Mouse (Mus musculus): ENCODE data around the gene Kcp. TPM values are rescaled to one million over a fixed set of nuclear protein-coding genes. Genes with fewer than 3 reads are reported as not detected.

The Kcp gene
- polyA plus RNA-seq, 1 experiment, result 25.7 TPM

DNA sequence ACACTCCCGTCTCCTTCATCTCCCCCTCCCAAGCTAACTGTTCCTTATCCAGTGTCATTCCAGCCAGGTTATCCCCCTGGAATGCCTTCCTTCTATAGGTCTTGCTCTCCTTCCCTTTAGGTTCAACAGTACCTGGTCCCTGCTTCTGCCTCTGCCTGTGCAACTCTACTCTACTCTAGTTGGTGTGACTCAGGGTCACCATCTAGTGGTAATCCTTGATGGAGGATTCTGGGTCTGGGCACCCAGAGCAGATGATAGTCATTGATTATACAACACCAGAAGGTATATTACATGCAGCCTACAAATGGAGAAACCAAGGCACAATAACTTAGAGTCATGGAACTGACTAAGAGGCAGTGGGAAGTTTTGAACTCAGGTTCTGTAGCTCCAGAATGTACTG is 6.2 kb downstream of the Kcp start:
- no peak overlapping the region for H3K4me3 ChIP-seq (ENCODE audit: insufficient read depth, low read depth, low read length)
- no peaks in the 10 kb centered on the region for H3K36me3 ChIP-seq (ENCODE audit: control insufficient read depth, insufficient read depth, low read length)
- TF ChIP-seq POLR2A (IDR thresholded peaks at IDR 0.05; ENCODE audit: low read depth, low read length) (no peak), CTCF (conservative IDR thresholded peaks at IDR 0.05; ENCODE audit: insufficient read depth, insufficient read length, low read depth, low read length) (peak; percentile 57)
- DNase-seq, result peak; percentile 42
- 90% methylated on average over 1 of the region's 1 CpGs for WGBS
- H3K27me3 ChIP-seq (replicated peaks; ENCODE audit: control insufficient read depth, insufficient read depth, low read length), result no peaks in the 10 kb centered on the region
- H3K27ac ChIP-seq (ENCODE audit: insufficient read depth, low read depth, low read length), result no peak overlapping the region
- H3K4me1 ChIP-seq (ENCODE audit: control insufficient read depth, insufficient read depth, low read length), result no peaks in the 10 kb centered on the region

DNA sequence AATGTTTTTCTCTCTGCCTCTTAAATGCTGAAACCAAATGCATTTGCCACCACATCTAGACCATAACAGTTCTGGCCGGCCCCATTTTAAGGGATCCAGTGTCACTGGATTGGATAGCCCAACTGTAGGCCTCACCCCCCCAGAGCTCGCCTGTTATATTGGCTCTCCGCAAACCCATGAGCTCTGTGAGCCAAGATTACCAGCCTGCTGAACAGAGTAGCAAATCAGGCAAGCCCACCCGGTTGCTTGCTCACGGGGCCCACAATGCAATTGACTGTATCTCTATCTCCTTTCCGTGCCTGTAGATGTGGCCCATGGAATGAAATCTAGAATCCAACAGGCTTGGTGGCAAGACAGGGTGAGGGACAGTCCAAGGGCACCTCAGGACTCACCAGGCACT is 6.9 kb downstream of the Kcp start:
- no peak for TF ChIP-seq POLR2A (IDR thresholded peaks at IDR 0.05; ENCODE audit: low read depth, low read length)
- TF ChIP-seq CTCF (conservative IDR thresholded peaks at IDR 0.05; ENCODE audit: insufficient read depth, insufficient read length, low read depth, low read length), result no peak
- Histone ChIP-seq H3K27me3 (replicated peaks; ENCODE audit: control insufficient read depth, insufficient read depth, low read length) (no peaks in the 10 kb centered on the region), H3K4me1 (ENCODE audit: control insufficient read depth, insufficient read depth, low read length) (no peaks in the 10 kb centered on the region), H3K27ac (ENCODE audit: insufficient read depth, low read depth, low read length) (no peak overlapping the region), H3K4me3 (ENCODE audit: insufficient read depth, low read depth, low read length) (no peak overlapping the region), H3K36me3 (ENCODE audit: control insufficient read depth, insufficient read depth, low read length) (no peaks in the 10 kb centered on the region)
- DNase-seq, result no peak
- WGBS, result 95% methylated on average over 6 of the region's 6 CpGs

DNA sequence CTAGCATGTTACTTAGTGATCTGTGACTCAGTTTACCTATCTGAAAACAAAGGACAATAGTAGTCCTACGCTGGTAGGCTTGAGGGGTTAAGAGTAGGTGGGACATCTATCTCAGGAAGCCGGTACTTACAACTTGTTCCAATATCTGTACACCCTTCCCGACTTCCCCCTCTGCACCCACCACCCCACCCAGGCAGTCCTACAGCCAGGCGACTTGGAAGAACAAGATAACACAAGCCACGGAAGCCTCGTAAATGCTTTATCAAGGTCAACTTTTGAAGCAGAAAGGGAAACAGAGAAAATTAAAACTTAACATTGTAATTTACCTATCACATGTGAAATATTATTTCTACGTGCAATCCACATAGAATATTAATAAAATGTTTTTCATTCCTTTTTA is 7.6 kb downstream of the Kcp start:
- TF ChIP-seq POLR2A (IDR thresholded peaks at IDR 0.05; ENCODE audit: low read depth, low read length) (no peak), CTCF (conservative IDR thresholded peaks at IDR 0.05; ENCODE audit: insufficient read depth, insufficient read length, low read depth, low read length) (no peak)
- Histone ChIP-seq H3K4me3 (ENCODE audit: insufficient read depth, low read depth, low read length) (no peak overlapping the region), H3K27ac (ENCODE audit: insufficient read depth, low read depth, low read length) (no peak overlapping the region), H3K27me3 (replicated peaks; ENCODE audit: control insufficient read depth, insufficient read depth, low read length) (no peaks in the 10 kb centered on the region), H3K36me3 (ENCODE audit: control insufficient read depth, insufficient read depth, low read length) (no peaks in the 10 kb centered on the region), H3K4me1 (ENCODE audit: control insufficient read depth, insufficient read depth, low read length) (no peaks in the 10 kb centered on the region)
- DNase-seq, result no peak
- WGBS, result 96% methylated on average over 7 of the region's 7 CpGs

DNA sequence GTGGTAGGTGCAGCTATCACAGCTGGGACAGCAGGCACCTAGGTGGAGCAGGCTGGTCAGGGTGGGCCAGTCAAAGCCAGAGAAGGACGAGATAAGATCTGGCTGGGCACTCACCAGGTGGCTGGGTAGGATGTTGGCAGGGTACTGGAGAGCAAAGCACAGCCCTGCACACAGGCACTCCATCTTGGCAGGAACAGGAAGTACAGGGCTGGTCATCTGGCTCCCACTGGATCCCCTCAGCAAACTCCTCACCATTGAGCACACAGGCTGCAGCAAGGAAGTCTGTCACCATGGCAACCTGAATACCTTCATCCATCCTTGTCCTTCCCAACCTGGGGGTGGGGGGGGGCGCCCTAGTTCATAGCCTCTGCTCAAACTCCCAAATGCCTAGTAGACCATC is 10.0 kb downstream of the Kcp start:
- no peak overlapping the region for H3K4me3 ChIP-seq (ENCODE audit: insufficient read depth, low read depth, low read length)

DNA sequence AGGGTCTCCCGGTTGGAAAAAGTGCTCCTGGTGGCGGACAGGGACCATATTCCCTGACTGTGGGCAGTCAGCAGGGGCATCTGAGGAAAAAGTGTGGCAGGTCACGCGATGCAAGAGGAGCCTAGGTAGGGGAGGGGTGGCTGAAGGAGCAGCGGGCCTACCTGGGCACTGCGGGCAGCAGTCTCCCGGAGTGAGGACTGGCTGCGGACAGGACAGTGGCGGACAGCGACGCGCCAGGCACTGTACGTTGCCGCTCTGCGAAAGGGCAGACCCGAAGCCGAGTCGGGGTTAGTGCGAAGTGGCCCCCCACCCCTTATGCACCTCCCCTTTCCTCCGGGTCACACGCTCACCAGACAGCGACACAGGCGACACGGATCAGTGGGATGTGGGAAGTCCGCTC is 11.5 kb downstream of the Kcp start:
- no peak overlapping the region for H3K27ac ChIP-seq (ENCODE audit: insufficient read depth, low read depth, low read length)
- WGBS, result 49% methylated on average over 25 of the region's 25 CpGs
- H3K36me3 ChIP-seq (ENCODE audit: control insufficient read depth, insufficient read depth, low read length), result no peaks in the 10 kb centered on the region
- DNase-seq, result no peak
- no peaks in the 10 kb centered on the region for H3K4me1 ChIP-seq (ENCODE audit: control insufficient read depth, insufficient read depth, low read length)
- TF ChIP-seq CTCF (conservative IDR thresholded peaks at IDR 0.05; ENCODE audit: insufficient read depth, insufficient read length, low read depth, low read length) (no peak), POLR2A (IDR thresholded peaks at IDR 0.05; ENCODE audit: low read depth, low read length) (no peak)
- no peaks in the 10 kb centered on the region for H3K27me3 ChIP-seq (replicated peaks; ENCODE audit: control insufficient read depth, insufficient read depth, low read length)
- H3K4me3 ChIP-seq (ENCODE audit: insufficient read depth, low read depth, low read length), result no peak overlapping the region

More for the DNA sequence above, 10.0 kb downstream of the Kcp start:
- Histone ChIP-seq H3K27ac (ENCODE audit: insufficient read depth, low read depth, low read length) (no peak overlapping the region), H3K27me3 (replicated peaks; ENCODE audit: control insufficient read depth, insufficient read depth, low read length) (no peaks in the 10 kb centered on the region), H3K4me1 (ENCODE audit: control insufficient read depth, insufficient read depth, low read length) (no peaks in the 10 kb centered on the region), H3K36me3 (ENCODE audit: control insufficient read depth, insufficient read depth, low read length) (no peaks in the 10 kb centered on the region)
- 61% methylated on average over 2 of the region's 2 CpGs for WGBS
- TF ChIP-seq POLR2A (IDR thresholded peaks at IDR 0.05; ENCODE audit: low read depth, low read length), result no peak
- DNase-seq, result no peak

DNA sequence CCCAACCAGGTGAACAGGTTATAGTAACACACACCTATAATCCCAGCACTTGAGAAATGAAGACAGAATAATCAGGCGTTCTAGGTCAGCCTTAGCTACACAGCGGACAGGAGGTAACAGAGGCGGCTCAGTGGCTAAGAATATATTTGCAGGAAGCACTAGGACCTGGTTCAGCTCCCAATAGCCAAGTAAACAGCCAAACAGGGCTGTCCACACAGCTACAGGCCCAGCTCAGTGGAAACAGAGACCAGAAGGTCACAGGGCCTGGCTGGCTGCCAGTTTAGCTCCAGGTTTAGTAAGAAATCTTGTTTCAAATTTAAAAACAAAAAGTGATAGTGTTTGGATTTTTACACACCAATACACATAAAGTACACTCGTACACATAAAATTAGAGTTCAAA is 13.7 kb downstream of the Kcp start:
- no peak overlapping the region for H3K27ac ChIP-seq (ENCODE audit: insufficient read depth, low read depth, low read length)
- no peaks in the 10 kb centered on the region for H3K4me1 ChIP-seq (ENCODE audit: control insufficient read depth, insufficient read depth, low read length)
- no peak overlapping the region for H3K4me3 ChIP-seq (ENCODE audit: insufficient read depth, low read depth, low read length)
- 56% methylated on average over 4 of the region's 4 CpGs for WGBS
- peak; percentile 54 for DNase-seq
- H3K36me3 ChIP-seq (ENCODE audit: control insufficient read depth, insufficient read depth, low read length), result no peaks in the 10 kb centered on the region
- no peak for TF ChIP-seq POLR2A (IDR thresholded peaks at IDR 0.05; ENCODE audit: low read depth, low read length)
- TF ChIP-seq CTCF (conservative IDR thresholded peaks at IDR 0.05; ENCODE audit: insufficient read depth, insufficient read length, low read depth, low read length), result no peak
- no peaks in the 10 kb centered on the region for H3K27me3 ChIP-seq (replicated peaks; ENCODE audit: control insufficient read depth, insufficient read depth, low read length)

DNA sequence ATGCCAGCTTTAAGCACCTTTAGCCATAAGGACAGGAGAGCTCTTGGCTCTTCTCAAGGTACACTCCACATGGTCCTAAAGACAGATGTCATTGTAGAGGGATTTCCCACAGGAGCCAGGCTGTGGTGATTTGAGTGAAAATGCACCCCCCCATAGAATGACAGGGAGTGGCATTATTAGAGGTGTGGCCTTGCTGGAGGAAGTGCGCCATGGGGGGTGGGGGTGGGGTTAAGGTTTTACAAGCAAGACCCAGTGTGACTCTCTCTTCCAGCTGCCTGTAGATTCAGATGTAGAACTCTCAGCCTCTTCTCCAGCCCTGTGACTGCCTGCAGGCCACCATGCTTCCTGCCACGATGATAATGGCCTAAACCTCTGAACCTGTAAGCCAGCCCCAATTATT is 21.8 kb downstream of the Kcp start:
- WGBS, result 72% methylated on average over 2 of the region's 2 CpGs
- TF ChIP-seq POLR2A (IDR thresholded peaks at IDR 0.05; ENCODE audit: low read depth, low read length), result no peak
- no peak for TF ChIP-seq CTCF (conservative IDR thresholded peaks at IDR 0.05; ENCODE audit: insufficient read depth, insufficient read length, low read depth, low read length)

More for the DNA sequence above, 21.8 kb downstream of the Kcp start:
- Histone ChIP-seq H3K27me3 (replicated peaks; ENCODE audit: control insufficient read depth, insufficient read depth, low read length) (no peaks in the 10 kb centered on the region), H3K36me3 (ENCODE audit: control insufficient read depth, insufficient read depth, low read length) (no peaks in the 10 kb centered on the region), H3K27ac (ENCODE audit: insufficient read depth, low read depth, low read length) (no peak overlapping the region), H3K4me1 (ENCODE audit: control insufficient read depth, insufficient read depth, low read length) (0 out of 2 replicates have a peak, but pooled peaks cover 4% of the 10 kb centered on the region), H3K4me3 (ENCODE audit: insufficient read depth, low read depth, low read length) (no peak overlapping the region)
- no peak for DNase-seq

All from kidney, adult 2 months (tissue).